Comparison of ENCODE assay signal across 10 mouse cellular contexts in the genomic region with DNA sequence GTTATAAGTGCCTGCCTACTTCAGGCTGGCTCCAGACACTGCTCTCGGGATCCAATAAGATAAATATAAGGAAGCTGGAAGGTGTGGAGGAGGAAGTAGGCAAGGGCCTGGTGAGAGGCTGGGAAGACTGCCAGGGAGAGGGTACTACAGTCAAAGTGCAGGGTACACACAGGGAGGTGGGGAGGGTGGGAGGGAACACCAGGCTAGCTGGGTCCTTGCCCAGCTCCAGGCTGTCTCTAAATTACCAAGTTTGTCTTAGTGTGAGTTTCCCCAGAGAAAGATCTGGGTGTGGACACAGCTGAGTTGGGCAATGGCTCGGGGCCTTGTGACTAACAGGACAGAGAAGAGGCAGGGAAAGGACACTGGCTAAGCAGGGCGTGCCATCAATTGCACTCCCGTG. TPM values are rescaled to one million over a fixed set of nuclear protein-coding genes. Genes with fewer than 3 reads are reported as not detected.
A peak's percentile ranks its signal among the peaks of the same experiment; 100 is the strongest.
DNase-seq lines count a peak whose midpoint lies in the region; ATAC-seq and TF ChIP-seq lines count a peak whose summit lies in the region.
"Had no signal": no experiment of that assay in that cellular context is flagged by ENCODE, and none has a peak within 500 bp of the region (broad histone marks: within the 10 kb centered on the region; RNA-seq: fewer than 3 reads in every experiment).

No protein-coding gene starts in this region.

- H3K27ac ChIP-seq in embryonic facial prominence, embryonic 14.5 days (replicated peaks; ENCODE audit: low read depth, low read length), result no peak overlapping the region
- no peak overlapping the region for H3K27ac ChIP-seq in embryonic facial prominence, embryonic 10.5 days (replicated peaks)
- peak overlapping the region; percentile 22 for H3K27ac ChIP-seq in bone marrow, adult 2 months (ENCODE audit: control insufficient read depth, insufficient read depth, low read depth, low read length, poor library complexity)
- H3K27ac ChIP-seq in intestine, embryonic 16.5 days (ENCODE audit: low read length), result peak overlapping the region; percentile 92
- H3K27ac ChIP-seq in limb, embryonic 10.5 days, result no peak overlapping the region
- H3K27ac ChIP-seq in midbrain, embryonic 15.5 days, result no peak overlapping the region
- H3K27ac ChIP-seq: liver, embryonic 14.5 days had no signal

- TF ChIP-seq POLR2A in bone marrow, adult 2 months (IDR thresholded peaks at IDR 0.05; ENCODE audit: borderline replicate concordance, control insufficient read depth, low read depth, low read length), result no peak

- H3K36me3 ChIP-seq in embryonic facial prominence, embryonic 14.5 days (ENCODE audit: control insufficient read depth, insufficient read depth, low read length), result no peaks in the 10 kb centered on the region
- H3K36me3 ChIP-seq in embryonic facial prominence, embryonic 10.5 days (replicated peaks), result no peaks in the 10 kb centered on the region
- H3K36me3 ChIP-seq in intestine, embryonic 16.5 days (ENCODE audit: control insufficient read depth, insufficient read depth, low read length), result no peaks in the 10 kb centered on the region
- no peaks in the 10 kb centered on the region for H3K36me3 ChIP-seq in limb, embryonic 10.5 days
- H3K36me3 ChIP-seq in midbrain, embryonic 15.5 days (replicated peaks), result no peaks in the 10 kb centered on the region

- peak; percentile 32 for DNase-seq in embryonic facial prominence, embryonic 14.5 days (ENCODE audit: low spot score)
- DNase-seq in embryonic facial prominence, embryonic 10.5 days (ENCODE audit: low spot score), result no peak
- DNase-seq in lung, postnatal 36 days, result peak; percentile 92
- no peak for DNase-seq in limb, embryonic 10.5 days (ENCODE audit: low spot score)

- no peaks in the 10 kb centered on the region for H3K4me1 ChIP-seq in embryonic facial prominence, embryonic 14.5 days (ENCODE audit: control insufficient read depth, insufficient read depth, low read length)
- peaks cover 6% of the 10 kb centered on the region; the same call in 1 of the 2 replicates for H3K4me1 ChIP-seq in embryonic facial prominence, embryonic 10.5 days
- H3K4me1 ChIP-seq in bone marrow, adult 2 months (ENCODE audit: control insufficient read depth, insufficient read depth, low read length), result peaks cover 4% of the 10 kb centered on the region
- peaks cover 26% of the 10 kb centered on the region for H3K4me1 ChIP-seq in intestine, embryonic 16.5 days (ENCODE audit: control insufficient read depth, insufficient read depth, low read length)
- peaks cover 3% of the 10 kb centered on the region; the same call in 1 of the 2 replicates for H3K4me1 ChIP-seq in limb, embryonic 10.5 days
- H3K4me1 ChIP-seq in midbrain, embryonic 15.5 days, result no peaks in the 10 kb centered on the region

- TF ChIP-seq CTCF in bone marrow, adult 2 months (IDR thresholded peaks at IDR 0.05; ENCODE audit: control insufficient read depth, insufficient read depth, low read length), result no peak

- WGBS in embryonic facial prominence, embryonic 14.5 days, result 53% methylated on average over 4 of the region's 4 CpGs
- WGBS in embryonic facial prominence, embryonic 10.5 days, result 72% methylated on average over 4 of the region's 4 CpGs
- 38% methylated on average over 4 of the region's 4 CpGs for WGBS in bone marrow, adult 2 months
- 38% methylated on average over 4 of the region's 4 CpGs for WGBS in intestine, embryonic 16.5 days
- WGBS in limb, embryonic 10.5 days, result 84% methylated on average over 4 of the region's 4 CpGs
- WGBS in midbrain, embryonic 15.5 days, result 77% methylated on average over 4 of the region's 4 CpGs

- ATAC-seq in embryonic facial prominence, embryonic 14.5 days (ENCODE audit: low read depth), result no peak
- peak; percentile 96 for ATAC-seq in intestine, embryonic 16.5 days
- ATAC-seq in inflammation-experienced regulatory T-cells, adult 6 months, result no peak
- ATAC-seq in midbrain, embryonic 15.5 days (replicated peaks), result no peak
- ATAC-seq: forebrain, embryonic 16.5 days had no signal

- no peak overlapping the region for H3K4me2 ChIP-seq in embryonic facial prominence, embryonic 14.5 days (ENCODE audit: low read depth, low read length)
- no peak overlapping the region for H3K4me2 ChIP-seq in intestine, embryonic 16.5 days (ENCODE audit: low read depth, low read length)
- no peak overlapping the region for H3K4me2 ChIP-seq in midbrain, embryonic 15.5 days

- no peak overlapping the region for H3K9ac ChIP-seq in embryonic facial prominence, embryonic 14.5 days (ENCODE audit: low read depth, low read length)
- no peak overlapping the region; the same call in 1 of the 2 replicates for H3K9ac ChIP-seq in intestine, embryonic 16.5 days (ENCODE audit: low read depth, low read length)
- H3K9ac ChIP-seq in midbrain, embryonic 15.5 days, result no peak overlapping the region
- H3K9ac ChIP-seq: liver, embryonic 14.5 days had no signal

- no peaks in the 10 kb centered on the region for H3K27me3 ChIP-seq in embryonic facial prominence, embryonic 14.5 days (replicated peaks; ENCODE audit: control insufficient read depth, insufficient read depth, low read length)
- H3K27me3 ChIP-seq in embryonic facial prominence, embryonic 10.5 days (replicated peaks; ENCODE audit: low read depth, poor library complexity, severe bottlenecking), result no peaks in the 10 kb centered on the region
- H3K27me3 ChIP-seq in intestine, embryonic 16.5 days (replicated peaks; ENCODE audit: control insufficient read depth, insufficient read depth, low read length), result no peaks in the 10 kb centered on the region
- no peaks in the 10 kb centered on the region for H3K27me3 ChIP-seq in limb, embryonic 10.5 days (ENCODE audit: low read depth, poor library complexity, severe bottlenecking)
- H3K27me3 ChIP-seq in midbrain, embryonic 15.5 days (replicated peaks), result no peaks in the 10 kb centered on the region

- H3K9me3 ChIP-seq in embryonic facial prominence, embryonic 14.5 days (ENCODE audit: control insufficient read depth, low read length), result no peaks in the 10 kb centered on the region
- H3K9me3 ChIP-seq in embryonic facial prominence, embryonic 10.5 days, result no peaks in the 10 kb centered on the region
- H3K9me3 ChIP-seq in intestine, embryonic 16.5 days (ENCODE audit: control insufficient read depth, low read length), result no peaks in the 10 kb centered on the region
- no peaks in the 10 kb centered on the region for H3K9me3 ChIP-seq in limb, embryonic 10.5 days (replicated peaks)
- no peaks in the 10 kb centered on the region for H3K9me3 ChIP-seq in midbrain, embryonic 15.5 days

- H3K4me3 ChIP-seq in embryonic facial prominence, embryonic 14.5 days (ENCODE audit: low read depth, low read length), result no peak overlapping the region
- H3K4me3 ChIP-seq in embryonic facial prominence, embryonic 10.5 days, result no peak overlapping the region
- no peak overlapping the region for H3K4me3 ChIP-seq in bone marrow, adult 2 months (replicated peaks; ENCODE audit: control insufficient read depth, low read depth, low read length)
- no peak overlapping the region for H3K4me3 ChIP-seq in intestine, embryonic 16.5 days (ENCODE audit: low read length)
- H3K4me3 ChIP-seq in limb, embryonic 10.5 days, result no peak overlapping the region
- no peak overlapping the region for H3K4me3 ChIP-seq in midbrain, embryonic 15.5 days

RNA-seq across cellular contexts. Expression of a gene that starts 16.2 kb away (rescaled TPM):
- 3.0 and 3.8 TPM in 2 replicates for polyA plus RNA-seq in embryonic facial prominence, embryonic 14.5 days (2014; fragmentation: Nextera tagmentation; extraction: Ambion mirVana)
- polyA plus RNA-seq in embryonic facial prominence, embryonic 10.5 days (2016; fragmentation: Nextera tagmentation; extraction: Ambion mirVana), result 0.60 and 1.2 TPM in 2 replicates
- 0.75 and 0.92 TPM in 2 replicates for polyA plus RNA-seq in bone marrow, adult 2 months (2011; ENCODE audit: insufficient read depth, insufficient read length, low replicate concordance, missing spikeins)
- polyA plus RNA-seq in intestine, embryonic 16.5 days (2015; fragmentation: Nextera tagmentation; extraction: Ambion mirVana), result 5.2 and 5.4 TPM in 2 replicates
- polyA plus RNA-seq in inflammation-experienced regulatory T-cells, adult 6 months (2017; shearing (Covaris generic)), result not detected
- polyA plus RNA-seq in limb, embryonic 10.5 days (2016; fragmentation: Nextera tagmentation; extraction: Ambion mirVana), result 0.95 and 1.1 TPM in 2 replicates
- polyA plus RNA-seq in midbrain, embryonic 15.5 days (2015; fragmentation: Nextera tagmentation; extraction: Ambion mirVana), result 1.8 and 1.9 TPM in 2 replicates

Comparison
In these comparisons a context has a peak if more than half of its experiments do, and no peak if none do; other contexts are left out.
1. DNase-seq: peak in embryonic facial prominence, embryonic 14.5 days (single experiment) and lung, postnatal 36 days (single experiment); none in embryonic facial prominence, embryonic 10.5 days (single experiment) and limb, embryonic 10.5 days (single experiment).
2. H3K27ac ChIP-seq: peak in bone marrow, adult 2 months (single experiment) and intestine, embryonic 16.5 days (single experiment); none in embryonic facial prominence, embryonic 14.5 days (single experiment), embryonic facial prominence, embryonic 10.5 days (single experiment), limb, embryonic 10.5 days (single experiment) and midbrain, embryonic 15.5 days (single experiment).